Mouse (Mus musculus) neural tube, embryonic 14.5 days (tissue): ENCODE results near the gene Raet1e. TPM values are rescaled to one million over a fixed set of nuclear protein-coding genes. Genes with fewer than 3 reads are reported as not detected.
"Not testable (repeated sequence)": the region's sequence is repeated elsewhere in the genome, so short reads cannot be mapped to it uniquely, and the experiment has no call there.

Experiments
- ATAC-seq: fragments of 200-750 bp; cut with Nextera tagmentation; 2 replicates; pipeline ENCODE4 v1.8.0; 2017; ENCODE audit warnings: low read depth, mild to moderate bottlenecking, moderate TSS enrichment, moderate library complexity
- H3K27ac ChIP-seq: fragments of 300-500 bp; sonication (generic); 2 replicates; pipeline ENCODE4 v1.5.1; 2014; ENCODE audit warnings: low read depth, mild to moderate bottlenecking, control low read depth, low read length, moderate library complexity, mixed read lengths
- H3K27me3 ChIP-seq: fragments of 300-500 bp; sonication (generic); 2 replicates; pipeline ENCODE4 v1.6.1; 2014; ENCODE audit warnings: low read length; ENCODE audit not compliant: control insufficient read depth, insufficient read depth
- H3K36me3 ChIP-seq: fragments of 300-500 bp; sonication (generic); 2 replicates; pipeline ENCODE4 v1.6.1; 2014; ENCODE audit warnings: low read length, mixed read lengths; ENCODE audit not compliant: control insufficient read depth, insufficient read depth
- H3K4me1 ChIP-seq: fragments of 300-500 bp; sonication (generic); 2 replicates; pipeline ENCODE4 v1.6.1; 2014; ENCODE audit warnings: low read length; ENCODE audit not compliant: control insufficient read depth, insufficient read depth
- H3K4me2 ChIP-seq: fragments of 300-500 bp; sonication (generic); 2 replicates; pipeline ENCODE4 v1.6.1; 2014; ENCODE audit warnings: mild to moderate bottlenecking, low read depth, low read length, control low read depth
- H3K4me3 ChIP-seq: fragments of 300-500 bp; sonication (generic); 2 replicates; pipeline ENCODE4 v1.5.1; 2014; ENCODE audit warnings: low read depth, low read length, control low read depth, mixed read lengths
- H3K9ac ChIP-seq: fragments of 300-500 bp; sonication (generic); replicated peaks from 2 replicates; pipeline ENCODE4 v1.6.1; 2014; ENCODE audit warnings: low read depth, mild to moderate bottlenecking, control low read depth, low read length, mixed read lengths
- H3K9me3 ChIP-seq: fragments of 300-500 bp; sonication (generic); 2 replicates; pipeline ENCODE4 v1.6.1; 2016; ENCODE audit warnings: low read length; ENCODE audit not compliant: control insufficient read depth
- WGBS: fragments of 180-500 bp; shearing (Covaris S2); extraction: QIAGEN DNeasy Blood & Tissue Kit; methylation state at CpG from one replicate; pipeline ENCODE4 v1.1.7; 2014; 5-methylcytosine and 5-hydroxymethylcytosine counted together
- polyA plus RNA-seq: library from polyadenylated mRNA; unstranded; fragments of >200 nt; fragmentation: Nextera tagmentation; extraction: Ambion mirVana; gene quantifications from 2 replicates; pipeline ENCODE4 v1.2.1, GENCODE M21; 2014

Raet1e gene
- polyA plus RNA-seq, 1 experiment from 2014 or later = 0.29 TPM

GRCm38 (mm10) chr10:22163705-22164583 is 5.6 kb downstream of the Raet1e start:
- not testable (repeated sequence) for H3K4me3 ChIP-seq, H3K4me2 ChIP-seq, H3K36me3 ChIP-seq, H3K9me3 ChIP-seq, H3K27ac ChIP-seq, H3K4me1 ChIP-seq, H3K9ac ChIP-seq
- peak; percentile 72 for ATAC-seq
- 37% methylated on average over 13 of the region's 16 CpGs for WGBS
- H3K27me3 ChIP-seq = peaks cover 11% of the 10 kb centered on the region

- not testable (repeated sequence) for ATAC-seq
- 69% methylated on average over 5 of the region's 5 CpGs for WGBS
Observed at GRCm38 (mm10) chr10:22165328-22166003, 7.1 kb downstream of the Raet1e start.

GRCm38 (mm10) chr10:22166025-22166424 is 7.7 kb downstream of the Raet1e start:
- not testable (repeated sequence) for H3K4me2 ChIP-seq, H3K27me3 ChIP-seq, H3K4me1 ChIP-seq, H3K9ac ChIP-seq, H3K36me3 ChIP-seq, H3K9me3 ChIP-seq, ATAC-seq, H3K4me3 ChIP-seq, H3K27ac ChIP-seq
- 78% methylated on average over 2 of the region's 2 CpGs for WGBS

More at GRCm38 (mm10) chr10:22165328-22166003, 7.1 kb downstream of the Raet1e start:
- H3K27ac ChIP-seq, H3K4me3 ChIP-seq, H3K4me2 ChIP-seq, H3K9ac ChIP-seq, H3K27me3 ChIP-seq, H3K4me1 ChIP-seq, H3K9me3 ChIP-seq, H3K36me3 ChIP-seq: not testable (repeated sequence)

- H3K4me3 ChIP-seq, H3K4me2 ChIP-seq: not testable (repeated sequence)
- 65% methylated on average over 1 of the region's 1 CpGs for WGBS
Observed at GRCm38 (mm10) chr10:22167061-22167460, 8.7 kb downstream of the Raet1e start.

GRCm38 (mm10) chr10:22169116-22169515 is 10.7 kb downstream of the Raet1e start:
- ATAC-seq, H3K4me2 ChIP-seq, H3K36me3 ChIP-seq, H3K9me3 ChIP-seq, H3K27me3 ChIP-seq, H3K4me1 ChIP-seq, H3K4me3 ChIP-seq, H3K9ac ChIP-seq, H3K27ac ChIP-seq: not testable (repeated sequence)

More at GRCm38 (mm10) chr10:22167061-22167460, 8.7 kb downstream of the Raet1e start:
- ATAC-seq, H3K36me3 ChIP-seq, H3K27ac ChIP-seq, H3K27me3 ChIP-seq, H3K4me1 ChIP-seq, H3K9me3 ChIP-seq, H3K9ac ChIP-seq: not testable (repeated sequence)

- H3K4me2 ChIP-seq, H3K4me3 ChIP-seq, H3K9ac ChIP-seq, ATAC-seq, H3K27ac ChIP-seq, H3K9me3 ChIP-seq, H3K36me3 ChIP-seq, H3K4me1 ChIP-seq, H3K27me3 ChIP-seq: not testable (repeated sequence)
- WGBS = 80% methylated on average over 4 of the region's 5 CpGs
Observed at GRCm38 (mm10) chr10:22172431-22173334, 14.3 kb downstream of the Raet1e start.

- peak; percentile 76; the same call in 1 of the 2 replicates for ATAC-seq
- not testable (repeated sequence) for H3K9ac ChIP-seq, H3K27me3 ChIP-seq, H3K27ac ChIP-seq, H3K4me1 ChIP-seq, H3K9me3 ChIP-seq, H3K4me3 ChIP-seq, H3K36me3 ChIP-seq, H3K4me2 ChIP-seq
- 12% methylated on average over 12 of the region's 17 CpGs for WGBS
Observed at GRCm38 (mm10) chr10:22173335-22174189, 15.2 kb downstream of the Raet1e start.

GRCm38 (mm10) chr10:22174190-22174487 is 15.8 kb downstream of the Raet1e start:
- not testable (repeated sequence) for H3K9me3 ChIP-seq, H3K27me3 ChIP-seq, ATAC-seq, H3K36me3 ChIP-seq, H3K9ac ChIP-seq, H3K4me2 ChIP-seq, H3K4me3 ChIP-seq, H3K27ac ChIP-seq, H3K4me1 ChIP-seq
- 82% methylated on average over 2 of the region's 2 CpGs for WGBS
